Mouse (Mus musculus): ENCODE data around the gene Ces3b.

GRCm38 (mm10) chr8:105093992-105094391 is 10.4 kb downstream of the Ces3b start:
- TF ChIP-seq GATA1 (IDR thresholded peaks at IDR 0.05; ENCODE audit: borderline replicate concordance, low read length) (no peak), FLI1 (IDR thresholded peaks at IDR 0.05; ENCODE audit: low read length) (no peak)

All from megakaryocyte, embryonic 14.5 days (primary cell).